Mouse (Mus musculus) layer of hippocampus, adult 9-10 months (tissue): ENCODE results near the gene Zfp654.
"Not testable (repeated sequence)": the region's sequence is repeated elsewhere in the genome, so short reads cannot be mapped to it uniquely, and the experiment has no call there.

Experiments used
- DNase-seq: peaks from one replicate; pipeline ENCODE4 v3.0.0; 2022; ENCODE audit warnings: low spot score

Zfp654 gene

GRCm38 (mm10) chr16:64851563-64852362 is at the start of gene Zfp654, which contains the start of gene Cggbp1:
TSS of gene Zfp654 (minus strand) at chr16:64851652.
TSS of gene Cggbp1 (plus strand) at chr16:64851996.
- DNase-seq: peak; percentile 99

- DNase-seq: no peak
Observed at GRCm38 (mm10) chr16:64899084-64899483, 47.6 kb upstream of the Zfp654 start.

GRCm38 (mm10) chr16:64889496-64889895 is 38.0 kb upstream of the Zfp654 start:
- no peak for DNase-seq

- DNase-seq: no peak
Observed at GRCm38 (mm10) chr16:64885547-64885946, 34.1 kb upstream of the Zfp654 start.

- no peak for DNase-seq
Observed at GRCm38 (mm10) chr16:64885142-64885541, 33.7 kb upstream of the Zfp654 start.

GRCm38 (mm10) chr16:64884420-64884838 is 33.0 kb upstream of the Zfp654 start:
- no peak for DNase-seq

GRCm38 (mm10) chr16:64883896-64884295 is 32.4 kb upstream of the Zfp654 start:
- DNase-seq: no peak

- no peak for DNase-seq
Observed at GRCm38 (mm10) chr16:64881442-64881841, 30.0 kb upstream of the Zfp654 start.

- no peak for DNase-seq
Observed at GRCm38 (mm10) chr16:64880986-64881385, 29.5 kb upstream of the Zfp654 start.

GRCm38 (mm10) chr16:64879735-64880134 is 28.3 kb upstream of the Zfp654 start:
- DNase-seq: no peak

- DNase-seq: no peak
Observed at GRCm38 (mm10) chr16:64878611-64879132, 27.2 kb upstream of the Zfp654 start.

GRCm38 (mm10) chr16:64877314-64877713 is 25.9 kb upstream of the Zfp654 start:
- DNase-seq: no peak

- DNase-seq: no peak
Observed at GRCm38 (mm10) chr16:64876631-64877265, 25.3 kb upstream of the Zfp654 start.

- DNase-seq: no peak
Observed at GRCm38 (mm10) chr16:64875822-64876221, 24.4 kb upstream of the Zfp654 start.

- no peak for DNase-seq
Observed at GRCm38 (mm10) chr16:64875384-64875783, 23.9 kb upstream of the Zfp654 start.

- DNase-seq: peak; percentile 40
Observed at GRCm38 (mm10) chr16:64873416-64874305, 22.2 kb upstream of the Zfp654 start.

GRCm38 (mm10) chr16:64872841-64873240 is 21.4 kb upstream of the Zfp654 start:
- DNase-seq: no peak

- no peak for DNase-seq
Observed at GRCm38 (mm10) chr16:64872296-64872695, 20.8 kb upstream of the Zfp654 start.

- DNase-seq: no peak
Observed at GRCm38 (mm10) chr16:64869621-64870020, 18.2 kb upstream of the Zfp654 start.

GRCm38 (mm10) chr16:64868613-64869012 is 17.2 kb upstream of the Zfp654 start:
- no peak for DNase-seq

- DNase-seq: not testable (repeated sequence)
Observed at GRCm38 (mm10) chr16:64865841-64866240, 14.4 kb upstream of the Zfp654 start.

- DNase-seq: no peak
Observed at GRCm38 (mm10) chr16:64856946-64857345, 5.5 kb upstream of the Zfp654 start.
